Mouse (Mus musculus): ENCODE results near the gene Arl4c.

Arl4c gene

DNA sequence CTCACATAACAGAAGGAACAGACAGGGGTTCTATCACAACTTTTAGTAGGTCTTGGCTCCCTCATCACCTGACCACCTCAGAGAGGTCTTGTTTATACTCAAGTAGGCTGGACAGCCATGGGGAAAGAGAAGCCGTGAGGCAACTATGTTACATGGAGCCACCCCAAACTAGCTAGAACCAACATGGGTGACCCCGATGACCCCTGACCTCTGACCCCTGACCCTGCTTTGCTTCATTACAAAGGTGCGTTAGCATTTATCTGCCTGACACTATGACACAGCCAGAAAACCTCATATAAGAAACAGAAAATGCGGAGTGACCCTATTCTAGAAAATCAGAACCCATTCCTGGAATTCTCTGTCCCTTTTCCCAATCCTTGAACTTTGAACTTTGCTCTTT is 77.6 kb downstream of the Arl4c start:
- no peak for DNase-seq (ENCODE audit: low read depth, low spot score)

DNA sequence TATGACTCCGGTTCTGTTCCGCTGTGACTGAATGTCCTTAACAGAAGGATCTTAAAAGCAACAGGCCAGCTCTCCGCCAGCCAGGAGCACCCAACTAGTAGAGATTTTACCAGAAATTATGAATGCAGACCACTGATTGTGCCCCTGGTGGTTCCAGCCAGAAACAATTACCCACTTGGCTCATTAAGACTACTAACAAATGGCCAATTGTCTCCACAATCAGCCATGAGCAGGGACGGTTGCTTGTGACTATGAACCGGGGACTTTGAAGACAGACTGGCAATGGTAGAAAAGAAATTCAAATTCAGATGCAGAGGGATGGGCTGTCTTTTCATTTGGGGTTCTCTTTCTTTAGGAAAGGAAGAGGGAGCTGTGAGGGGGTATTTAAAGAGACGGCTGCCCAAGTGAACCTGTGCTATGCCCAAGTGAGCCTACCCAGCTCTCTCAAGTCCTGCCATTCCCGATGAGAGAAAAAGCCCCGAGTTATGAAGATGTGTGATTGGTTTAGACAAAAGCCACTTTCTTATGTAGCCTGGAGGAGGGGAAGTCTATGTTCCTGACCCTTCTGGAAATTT is 78.4 kb downstream of the Arl4c start:
- DNase-seq (ENCODE audit: low read depth, low spot score), result no peak
